Mouse (Mus musculus) liver, embryonic 11.5 days (tissue): ENCODE measurements around the gene Ttc13. TPM values are rescaled to one million over a fixed set of nuclear protein-coding genes. Genes with fewer than 3 reads are reported as not detected.

Source experiments
- polyA plus RNA-seq: library from polyadenylated mRNA; unstranded; fragments of >200 nt; fragmentation: Nextera tagmentation; extraction: Ambion mirVana; gene quantifications from 2 replicates; pipeline ENCODE4 v1.2.1, GENCODE M21; 2014

The Ttc13 gene
- polyA plus RNA-seq, 1 experiment from 2014 or later = 51.9 TPM

Other genes starting within 250 kb of the Ttc13 start
- 29.5 and 34.0 TPM in 2 replicates for gene Cog2, start 201.2 kb downstream of the Ttc13 start, polyA plus RNA-seq
- 14.5 and 15.2 TPM in 2 replicates for gene Agt, start 152.3 kb downstream of the Ttc13 start, polyA plus RNA-seq
- gene Capn9, start 145.9 kb downstream of the Ttc13 start, polyA plus RNA-seq = not detected in 2 replicates
- gene 2310022B05Rik, start 58.6 kb downstream of the Ttc13 start, polyA plus RNA-seq = 16.3 and 17.5 TPM in 2 replicates
- gene Arv1, start 156 bp upstream of the Ttc13 start, polyA plus RNA-seq = 17.9 and 23.3 TPM in 2 replicates
- gene Fam89a, start 29.8 kb upstream of the Ttc13 start, polyA plus RNA-seq = 3.6 and 3.8 TPM in 2 replicates
- 0.05 TPM in 1 of 2 replicates, not detected in the other for gene Trim67, start 71.1 kb upstream of the Ttc13 start, polyA plus RNA-seq
- 107 and 109 TPM in 2 replicates for gene Gnpat, start 141.1 kb upstream of the Ttc13 start, polyA plus RNA-seq
- gene 2810004N23Rik, start 141.1 kb upstream of the Ttc13 start, polyA plus RNA-seq = 65.7 and 71.5 TPM in 2 replicates
- gene Exoc8, start 175.7 kb upstream of the Ttc13 start, polyA plus RNA-seq = 9.1 and 9.7 TPM in 2 replicates
- 11.5 and 13.2 TPM in 2 replicates for gene Sprtn, start 175.9 kb upstream of the Ttc13 start, polyA plus RNA-seq
- gene Egln1, start 227.3 kb upstream of the Ttc13 start, polyA plus RNA-seq = 8.4 and 10.0 TPM in 2 replicates